ENCODE assay signal across 9 mouse cellular contexts in genomic region chr13:113858667-113859391, GRCm38 (mm10).
A peak's percentile ranks its signal among the peaks of the same experiment; 100 is the strongest.
DNase-seq lines count a peak whose midpoint lies in the region; ATAC-seq and TF ChIP-seq lines count a peak whose summit lies in the region.
"Had no signal": no experiment of that assay in that cellular context is flagged by ENCODE, and none has a peak within 500 bp of the region (broad histone marks: within the 10 kb centered on the region; RNA-seq: fewer than 3 reads in every experiment).

No protein-coding gene starts in this region.

- TF ChIP-seq CTCF in MEL (IDR thresholded peaks at IDR 0.05 in 2 of 3, conservative IDR thresholded peaks at IDR 0.05 in 1 of 3; ENCODE audit: control insufficient read depth in 1 of 3, insufficient read depth in 1 of 3, low read depth in 2 of 3, low read length in 3 of 3, poor library complexity in 1 of 3, severe bottlenecking in 1 of 3): no peak
- TF ChIP-seq CTCF in gastrocnemius, adult 2 months (IDR thresholded peaks at IDR 0.05): no peak

- H3K27ac ChIP-seq in MEL (ENCODE audit: control insufficient read depth, low read depth, low read length): peak overlapping the region; percentile 98
- H3K27ac ChIP-seq in forebrain, embryonic 16.5 days (ENCODE audit: low read length): no peak overlapping the region
- peak overlapping the region; percentile 59 for H3K27ac ChIP-seq in liver, embryonic 16.5 days (ENCODE audit: low read length)
- H3K27ac ChIP-seq in gastrocnemius, adult 2 months: no peak overlapping the region

- no peaks in the 10 kb centered on the region; the same call in 1 of the 2 replicates for H3K79me2 ChIP-seq in MEL (ENCODE audit: control insufficient read depth, insufficient read depth, low read length, poor library complexity)

- peaks cover 36 to 54% of the 10 kb centered on the region in 2 experiments for H3K4me1 ChIP-seq in MEL (ENCODE audit: control insufficient read depth in 1 of 2, insufficient read depth in 2 of 2, low read length in 2 of 2)
- H3K4me1 ChIP-seq in forebrain, embryonic 16.5 days (replicated peaks; ENCODE audit: control insufficient read depth, insufficient read depth, low read length): peaks cover 4% of the 10 kb centered on the region; the same call in 1 of the 2 replicates
- peaks cover 40% of the 10 kb centered on the region for H3K4me1 ChIP-seq in liver, embryonic 16.5 days (ENCODE audit: control insufficient read depth, low read depth, low read length)

- peak overlapping the region; percentile 54 to 63 for H3K4me3 ChIP-seq in MEL (ENCODE audit: control insufficient read depth in 1 of 2, insufficient read depth in 1 of 2, low read depth in 2 of 2, low read length in 2 of 2)
- H3K4me3 ChIP-seq in forebrain, embryonic 16.5 days (replicated peaks; ENCODE audit: low read length): no peak overlapping the region
- peak overlapping the region; percentile 39 for H3K4me3 ChIP-seq in liver, embryonic 16.5 days (ENCODE audit: low read depth, low read length)
- no peak overlapping the region for H3K4me3 ChIP-seq in gastrocnemius, adult 2 months

- 66% methylated on average over 13 of the region's 13 CpGs for WGBS in forebrain, embryonic 16.5 days
- WGBS in liver, embryonic 16.5 days (ENCODE audit: insufficient replicate concordance): 26% methylated on average over 13 of the region's 13 CpGs

- TF ChIP-seq RAD21 in MEL (IDR thresholded peaks at IDR 0.05; ENCODE audit: low read depth, low read length): no peak

- peak; percentile 41; the same call in 1 of the 2 replicates for ATAC-seq in forebrain, embryonic 16.5 days
- peak; percentile 92 for ATAC-seq in liver, embryonic 16.5 days (ENCODE audit: low read depth)
- no peak for ATAC-seq in inflammation-experienced regulatory T-cells, adult 6 months

- TF ChIP-seq EP300 in MEL (IDR thresholded peaks at IDR 0.05; ENCODE audit: low read depth in 1 of 2, low read length in 2 of 2): peak; percentile 96

- H3K36me3 ChIP-seq in MEL (ENCODE audit: control insufficient read depth in 1 of 2, insufficient read depth in 2 of 2, low read length in 2 of 2): peaks cover 0 to 47% of the 10 kb centered on the region in 2 experiments; a peak in 2 of 4 replicates
- no peaks in the 10 kb centered on the region for H3K36me3 ChIP-seq in forebrain, embryonic 16.5 days (ENCODE audit: control insufficient read depth, insufficient read depth)
- H3K36me3 ChIP-seq in liver, embryonic 16.5 days (ENCODE audit: control insufficient read depth, insufficient read depth): no peaks in the 10 kb centered on the region

- no peak for TF ChIP-seq POLR2A in MEL (IDR thresholded peaks at IDR 0.05; ENCODE audit: control insufficient read depth in 1 of 2, insufficient read depth in 1 of 2, low read depth in 1 of 2, low read length in 2 of 2, poor library complexity in 1 of 2)

- H3K27me3 ChIP-seq in MEL (ENCODE audit: control insufficient read depth in 1 of 2, insufficient read depth in 2 of 2, low read length in 2 of 2): no peaks in the 10 kb centered on the region
- no peaks in the 10 kb centered on the region for H3K27me3 ChIP-seq in forebrain, embryonic 16.5 days (replicated peaks; ENCODE audit: control insufficient read depth, insufficient read depth, low read length)
- H3K27me3 ChIP-seq in liver, embryonic 16.5 days (ENCODE audit: control insufficient read depth, insufficient read depth, low read depth, low read length): no peaks in the 10 kb centered on the region

- intact Hi-C loops in gastrocnemius, adult 2 months (cut with DNase I): no loop called here
- intact Hi-C loops in left cerebral cortex, postnatal 10 days (cut with DNase I): no loop called here

- H3K9me3 ChIP-seq in MEL (replicated peaks; ENCODE audit: insufficient read depth, low read length): no peaks in the 10 kb centered on the region
- H3K9me3 ChIP-seq in forebrain, embryonic 16.5 days (ENCODE audit: control insufficient read depth, low read length): no peaks in the 10 kb centered on the region
- no peaks in the 10 kb centered on the region for H3K9me3 ChIP-seq in liver, embryonic 16.5 days (replicated peaks; ENCODE audit: control insufficient read depth, low read length)

- H3K9ac ChIP-seq in MEL (ENCODE audit: control insufficient read depth, low read depth, low read length, poor library complexity, severe bottlenecking): peak overlapping the region; percentile 72
- H3K9ac ChIP-seq in forebrain, embryonic 16.5 days (replicated peaks; ENCODE audit: low read depth, low read length): no peak overlapping the region
- H3K9ac ChIP-seq in liver, embryonic 16.5 days (ENCODE audit: low read depth, low read length): no peak overlapping the region

- H3K4me2 ChIP-seq in forebrain, embryonic 16.5 days (ENCODE audit: low read length): no peak overlapping the region
- H3K4me2 ChIP-seq in liver, embryonic 16.5 days (ENCODE audit: low read depth, low read length): peak overlapping the region; percentile 59

- DNase-seq in ES-CJ7 (ENCODE audit: low read depth, low spot score) (peak; percentile 88), MEL (ENCODE audit: low read depth, low spot score) (peak; percentile 80)
- no peak for DNase-seq in gastrocnemius, adult 2 months
- DNase-seq in left cerebral cortex, postnatal 10 days (ENCODE audit: extremely low spot score in 1 of 2, low spot score in 2 of 2): no peak
- DNase-seq: cerebellum, adult 11-12 months; lung, postnatal 10 days had no signal

TF ChIP-seq in MEL, 35 proteins besides CTCF, POLR2A, EP300 and RAD21:
- TF ChIP-seq MAX (IDR thresholded peaks at IDR 0.05; ENCODE audit: low read length) (no peak), KAT2A (conservative IDR thresholded peaks at IDR 0.05; ENCODE audit: low read depth, low read length) (no peak), ZMIZ1 (IDR thresholded peaks at IDR 0.05; ENCODE audit: low read depth, low read length) (peak; percentile 26; the same call in 1 of the 2 replicates), NELFE (IDR thresholded peaks at IDR 0.05; ENCODE audit: low read depth, low read length) (no peak), ZKSCAN1 (IDR thresholded peaks at IDR 0.05; ENCODE audit: low read depth, low read length) (no peak), UBTF (IDR thresholded peaks at IDR 0.05; ENCODE audit: borderline replicate concordance, insufficient read depth, low read depth, low read length) (no peak), USF1 (IDR thresholded peaks at IDR 0.05; ENCODE audit: low read depth, low read length) (no peak), CHD2 (IDR thresholded peaks at IDR 0.05; ENCODE audit: low read length) (no peak), BHLHE40 (IDR thresholded peaks at IDR 0.05; ENCODE audit: borderline replicate concordance, low read depth, low read length) (peak; percentile 89), SIN3A (IDR thresholded peaks at IDR 0.05; ENCODE audit: low read length) (peak; percentile 80; the same call in 1 of the 2 replicates), POLR2AphosphoS2 (IDR thresholded peaks at IDR 0.05; ENCODE audit: low read length) (no peak), RCOR1 (IDR thresholded peaks at IDR 0.05; ENCODE audit: low read depth, low read length) (peak; percentile 82), ETS1 (IDR thresholded peaks at IDR 0.05; ENCODE audit: low read depth, low read length) (peak; percentile 93), TCF12 (IDR thresholded peaks at IDR 0.05; ENCODE audit: low read depth, low read length) (peak; percentile 95), MEF2A (IDR thresholded peaks at IDR 0.05; ENCODE audit: extremely low read depth, insufficient replicate concordance, low read depth, low read length, poor library complexity, severe bottlenecking) (peak; percentile 90; the same call in 1 of the 2 replicates), POLR2AphosphoS5 (IDR thresholded peaks at IDR 0.05; ENCODE audit: borderline replicate concordance, low read depth, low read length) (no peak), ZNF384 (IDR thresholded peaks at IDR 0.05; ENCODE audit: low read depth, low read length) (peak; percentile 94), NRF1 (IDR thresholded peaks at IDR 0.05; ENCODE audit: insufficient read depth, low read depth, low read length, poor library complexity, severe bottlenecking) (no peak), SMC3 (IDR thresholded peaks at IDR 0.05; ENCODE audit: low read depth, low read length) (no peak), TBP (IDR thresholded peaks at IDR 0.05; ENCODE audit: low read depth, low read length) (no peak), CHD1 (IDR thresholded peaks at IDR 0.05; ENCODE audit: low read depth, low read length) (no peak), MYB (IDR thresholded peaks at IDR 0.05; ENCODE audit: low read depth, low read length) (peak; percentile 79), ELF1 (IDR thresholded peaks at IDR 0.05; ENCODE audit: low read depth, low read length) (no peak), MAFK (IDR thresholded peaks at IDR 0.05; ENCODE audit: borderline replicate concordance, low read depth, low read length) (no peak; the same call in 1 of the 2 replicates), TAL1 (IDR thresholded peaks at IDR 0.05; ENCODE audit: low read length) (peak; percentile 50), E2F4 (IDR thresholded peaks at IDR 0.05; ENCODE audit: borderline replicate concordance, low read depth, low read length) (no peak), MXI1 (IDR thresholded peaks at IDR 0.05; ENCODE audit: low read depth, low read length) (no peak), ZC3H11A (IDR thresholded peaks at IDR 0.05; ENCODE audit: low read depth, low read length) (no peak), HCFC1 (IDR thresholded peaks at IDR 0.05; ENCODE audit: low read depth, low read length) (no peak; the same call in 1 of the 2 replicates), MAZ (IDR thresholded peaks at IDR 0.05; ENCODE audit: low read depth, low read length) (no peak), USF2 (IDR thresholded peaks at IDR 0.05; ENCODE audit: borderline replicate concordance in 1 of 2, insufficient read depth in 1 of 2, low read depth in 1 of 2, low read length in 2 of 2) (no peak), GATA1 (IDR thresholded peaks at IDR 0.05; ENCODE audit: low read depth, low read length) (peak; percentile 93), JUND (IDR thresholded peaks at IDR 0.05; ENCODE audit: low read depth, low read length) (no peak), GABPA (IDR thresholded peaks at IDR 0.05; ENCODE audit: low read depth, low read length) (no peak)

Comparison
In these comparisons a context has a peak if more than half of its experiments do, and no peak if none do; other contexts are left out.
1. DNase-seq: peak in ES-CJ7 (single experiment) and MEL (single experiment); none in gastrocnemius, adult 2 months (single experiment) and left cerebral cortex, postnatal 10 days (0 of 2).
2. H3K27ac ChIP-seq: peak in MEL (single experiment) and liver, embryonic 16.5 days (single experiment); none in forebrain, embryonic 16.5 days (single experiment) and gastrocnemius, adult 2 months (single experiment).
3. H3K4me3 ChIP-seq: peak in MEL (2 of 2) and liver, embryonic 16.5 days (single experiment); none in forebrain, embryonic 16.5 days (single experiment) and gastrocnemius, adult 2 months (single experiment).